Mouse (Mus musculus) MN1 (cell line): ENCODE data around the gene Ttc24.

Experiments used
- DNase-seq: peaks from one replicate; pipeline ENCODE4 v3.0.0-alpha.2; 2016; ENCODE audit warnings: low spot score

Gene Ttc24

DNA sequence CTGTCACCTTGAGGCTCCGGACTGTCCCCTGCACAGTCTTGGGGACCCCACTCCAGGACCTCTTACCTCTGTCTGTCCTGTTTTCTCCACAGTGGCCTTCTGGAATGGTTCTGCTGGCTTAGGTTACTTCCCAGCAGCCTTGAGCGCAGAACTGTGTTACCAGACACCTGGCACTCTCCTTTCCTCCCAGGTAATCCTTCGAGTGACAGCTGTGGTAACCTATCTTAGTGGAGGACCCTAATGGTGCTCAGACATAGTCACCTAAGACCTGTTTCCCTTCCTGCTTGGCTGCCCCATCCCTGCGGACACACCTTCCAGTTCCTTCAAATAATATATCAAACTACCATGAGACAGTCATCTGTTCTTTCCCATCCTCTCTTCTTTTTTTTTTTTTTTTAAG, at the start of gene Ttc24:
Ttc24 (minus strand) TSS at position 101 of the 400 bp plus-strand sequence.
- no peak for DNase-seq

- no peak for DNase-seq
Measured at GRCm38 (mm10) chr3:88127636-88128035, 49.5 kb upstream of the Ttc24 start.

DNA sequence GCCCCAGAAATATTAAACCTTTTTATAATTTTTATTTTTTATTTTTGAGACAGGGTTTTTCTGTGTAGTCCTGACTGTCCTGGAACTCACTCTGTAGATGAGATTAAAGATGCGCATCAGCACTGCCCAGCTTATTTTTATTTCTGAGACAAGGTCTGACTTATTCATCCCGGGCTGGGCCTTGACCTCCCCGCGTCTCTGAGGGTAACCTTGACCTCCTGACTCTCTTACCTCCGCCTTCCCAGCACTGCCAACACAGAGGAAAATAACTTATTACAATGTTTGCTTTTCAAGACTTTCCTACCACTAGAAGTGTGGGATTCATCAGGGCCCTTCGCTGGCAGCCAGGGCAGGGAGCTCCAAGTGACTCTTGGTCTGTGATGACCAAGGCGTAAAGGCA, 48.1 kb upstream of the Ttc24 start:
- DNase-seq, result no peak

- DNase-seq, result no peak
Measured at GRCm38 (mm10) chr3:88125195-88125594, 47.1 kb upstream of the Ttc24 start.

DNA sequence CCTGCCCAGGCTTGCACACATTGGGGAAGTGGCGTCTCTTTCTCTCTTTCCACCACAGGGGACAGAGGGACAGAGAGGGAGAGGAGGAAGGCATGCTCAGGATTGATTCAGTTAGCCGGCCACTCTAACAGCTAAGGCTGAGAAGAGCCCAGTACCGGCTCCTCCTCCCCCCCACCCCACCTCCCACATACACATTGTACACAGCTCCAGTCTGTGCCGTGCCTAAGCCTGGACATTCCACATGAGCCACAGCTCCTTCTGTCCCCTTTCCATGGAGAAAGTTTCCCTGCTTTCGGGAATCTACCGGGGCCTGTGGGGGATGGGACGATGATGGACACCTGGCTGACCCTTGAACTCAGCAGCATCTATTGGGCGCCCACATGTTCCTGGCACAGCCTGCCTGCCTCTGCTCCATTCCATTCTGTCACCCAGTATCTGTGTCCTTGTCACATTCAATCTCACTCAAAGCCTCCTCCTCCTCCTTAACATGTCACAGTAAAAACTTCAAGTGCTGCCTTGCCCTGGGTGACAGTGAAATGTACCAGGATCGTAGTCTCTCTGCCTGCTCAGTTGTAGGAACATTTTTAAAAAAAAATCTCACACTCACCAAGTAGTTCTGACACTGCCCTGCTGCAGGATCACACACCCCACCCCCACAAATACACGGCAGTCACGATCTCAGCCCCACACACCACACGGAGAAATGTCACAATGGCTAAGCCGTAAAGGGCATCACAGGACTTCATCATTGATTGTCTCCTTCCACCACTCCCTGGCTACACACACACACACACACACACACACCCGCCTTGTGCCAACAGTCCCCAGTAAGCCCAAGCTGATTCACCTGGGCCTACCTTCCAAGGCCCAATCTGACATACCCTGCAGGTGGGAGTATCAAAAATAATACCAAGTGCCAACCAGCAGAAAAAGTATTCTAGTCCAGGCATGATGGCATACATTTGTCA, 43.3 kb upstream of the Ttc24 start:
- no peak for DNase-seq

DNA sequence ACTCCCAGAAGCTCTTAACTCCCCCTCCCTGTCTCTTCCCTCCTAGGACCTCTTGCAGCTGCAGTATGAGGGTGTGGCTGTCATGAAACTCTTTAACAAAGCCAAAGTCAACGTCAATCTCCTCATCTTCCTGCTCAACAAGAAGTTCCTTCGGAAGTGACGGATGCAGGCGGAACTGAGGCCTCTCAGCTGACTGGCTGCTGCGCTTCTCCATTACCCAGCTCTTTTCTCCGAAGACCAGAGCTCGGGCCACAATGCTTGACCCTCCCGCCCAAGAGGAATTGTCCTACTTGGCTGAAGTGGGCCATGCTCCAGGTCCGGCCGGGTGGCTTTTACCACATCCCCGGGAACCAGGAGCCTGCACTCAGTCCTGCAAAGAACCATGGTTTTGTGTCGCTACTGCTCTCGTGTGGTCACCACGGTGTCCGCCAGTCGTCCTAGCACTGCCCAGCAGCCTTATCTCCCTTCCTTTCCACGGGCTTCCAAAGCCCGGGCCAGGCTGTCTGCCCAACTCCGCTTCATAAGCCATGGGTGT, 42.1 kb upstream of the Ttc24 start:
- no peak for DNase-seq

GRCm38 (mm10) chr3:88114396-88114795, 36.3 kb upstream of the Ttc24 start:
- DNase-seq, result no peak

DNA sequence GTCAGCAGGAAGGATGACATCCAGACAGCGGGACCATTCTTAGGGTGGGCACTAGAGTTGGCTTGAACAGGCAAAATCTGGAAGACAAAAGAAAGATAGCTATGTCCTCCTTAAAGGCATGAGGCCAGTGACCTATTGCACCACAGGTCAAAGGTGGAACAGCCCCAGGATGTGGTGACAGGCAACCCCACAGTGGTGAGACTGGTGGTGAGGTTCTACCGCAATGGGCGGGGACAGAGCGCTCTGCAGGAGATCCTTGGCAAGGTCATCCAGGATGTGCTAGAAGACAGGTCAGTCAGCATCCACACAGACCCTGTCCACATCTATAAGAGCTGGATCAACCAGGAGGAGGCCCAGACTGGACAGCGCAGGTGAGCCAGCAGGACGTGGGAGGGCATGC, 31.0 kb upstream of the Ttc24 start:
- no peak for DNase-seq

- DNase-seq, result no peak
Measured at GRCm38 (mm10) chr3:88106126-88106525, 28.0 kb upstream of the Ttc24 start.

- no peak for DNase-seq
Measured at GRCm38 (mm10) chr3:88102611-88103010, 24.5 kb upstream of the Ttc24 start.

DNA sequence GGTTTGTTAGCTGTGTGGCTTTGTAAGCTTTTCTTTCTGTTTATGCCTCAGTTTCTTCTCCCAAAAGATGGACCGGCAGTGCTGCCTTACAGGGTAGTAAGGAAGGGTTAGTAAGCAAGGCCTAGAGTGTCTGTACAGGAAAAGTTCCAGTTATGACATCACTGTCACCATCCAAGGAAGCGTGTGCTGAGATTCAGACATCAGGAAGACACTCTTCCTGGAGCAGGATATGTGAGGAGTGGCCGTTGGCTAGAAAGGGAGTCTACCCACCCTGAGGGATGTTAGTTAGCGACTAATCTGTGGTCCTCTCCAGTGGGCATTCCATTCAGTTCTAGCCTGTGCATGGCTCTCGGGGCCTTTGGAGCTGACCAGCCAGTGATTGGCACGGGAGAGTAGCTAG, 24.1 kb upstream of the Ttc24 start:
- DNase-seq, result no peak

- no peak for DNase-seq
Measured at GRCm38 (mm10) chr3:88101736-88102135, 23.6 kb upstream of the Ttc24 start.

DNA sequence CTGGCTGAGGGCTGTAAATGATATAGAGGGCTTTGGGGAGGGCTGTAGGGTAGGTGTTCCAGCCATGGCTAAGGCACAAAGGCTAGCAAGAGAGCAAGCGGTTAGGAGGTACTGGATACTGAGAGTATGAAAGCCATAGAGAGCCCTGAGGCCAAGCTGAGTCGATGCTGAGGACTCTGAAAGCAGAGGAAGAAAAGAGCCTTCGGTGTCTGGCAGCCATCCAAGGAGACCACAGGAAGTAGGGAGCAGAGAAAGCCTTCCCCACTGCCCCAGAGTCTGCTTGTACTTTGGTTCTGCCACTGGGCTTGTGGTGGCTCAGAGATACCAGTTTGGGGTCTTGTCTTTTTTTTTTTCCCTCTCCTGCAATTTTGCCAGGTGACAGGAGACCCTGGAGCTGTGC, 22.1 kb upstream of the Ttc24 start:
- no peak for DNase-seq

DNA sequence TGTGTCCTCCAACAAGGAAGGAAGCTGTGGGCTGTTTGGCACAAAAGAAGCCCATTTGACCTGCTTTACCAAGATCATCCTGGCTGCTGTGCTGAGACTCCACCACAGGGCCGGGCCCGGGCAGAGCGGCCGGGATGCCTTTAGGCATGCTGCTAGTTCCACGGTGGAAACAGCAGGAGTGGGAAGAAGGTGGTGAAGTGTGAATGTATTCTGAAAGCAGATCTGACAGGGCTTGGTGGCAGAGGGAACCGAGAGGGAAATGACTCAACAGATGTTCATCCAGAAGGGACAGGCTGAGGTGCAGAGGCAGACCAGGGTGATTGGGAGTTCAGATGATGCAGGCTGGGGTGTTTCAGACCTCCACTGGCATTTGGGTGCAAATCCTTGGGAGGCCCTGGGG, 19.6 kb upstream of the Ttc24 start:
- DNase-seq, result no peak

GRCm38 (mm10) chr3:88094126-88094525, 16.0 kb upstream of the Ttc24 start:
- no peak for DNase-seq

- DNase-seq, result no peak
Measured at GRCm38 (mm10) chr3:88090616-88091015, 12.5 kb upstream of the Ttc24 start.

- DNase-seq, result no peak
Measured at GRCm38 (mm10) chr3:88090106-88090505, 12.0 kb upstream of the Ttc24 start.

GRCm38 (mm10) chr3:88087688-88088087, 9.6 kb upstream of the Ttc24 start:
- peak; percentile 57 for DNase-seq

DNA sequence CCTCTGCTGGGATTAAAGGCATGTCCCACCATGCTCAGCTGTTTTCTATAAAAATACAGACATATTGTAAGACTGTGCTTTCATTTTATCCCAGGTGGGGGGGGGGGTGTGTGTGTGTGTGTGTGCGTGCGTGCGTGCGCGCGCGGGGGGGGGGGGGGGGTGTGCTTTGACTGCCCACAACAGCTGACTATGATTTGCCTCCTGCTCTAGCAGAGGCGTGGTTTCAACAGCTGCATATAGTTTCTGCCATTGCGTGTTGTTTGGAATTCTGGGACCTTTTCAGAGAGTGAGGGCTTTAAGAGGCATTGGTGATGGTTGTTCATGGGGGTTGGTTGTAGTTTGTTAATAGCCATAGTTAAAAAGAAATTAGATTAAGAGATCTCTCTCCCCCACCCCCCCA, 7.4 kb upstream of the Ttc24 start:
- DNase-seq, result no peak

DNA sequence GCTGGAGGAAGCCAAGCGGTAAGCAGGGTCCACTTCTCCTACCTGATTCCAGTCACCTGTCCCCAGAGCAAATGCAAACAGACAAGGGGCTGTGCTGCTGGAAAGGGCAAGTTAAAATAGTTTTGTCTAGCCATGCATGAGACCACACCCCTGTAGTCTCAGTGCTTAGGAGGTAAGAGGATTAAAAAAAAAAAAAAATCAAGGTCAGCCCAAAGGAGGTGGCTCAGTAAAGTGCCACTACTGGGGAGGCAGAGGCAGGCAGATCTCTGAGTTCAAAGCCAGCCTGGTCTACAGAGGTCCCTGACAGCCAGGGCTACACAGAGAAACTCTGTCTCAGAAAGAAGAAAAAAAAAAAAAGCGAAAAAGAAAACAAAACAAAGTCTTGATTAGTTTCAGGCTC, 5.9 kb upstream of the Ttc24 start:
- no peak for DNase-seq

DNA sequence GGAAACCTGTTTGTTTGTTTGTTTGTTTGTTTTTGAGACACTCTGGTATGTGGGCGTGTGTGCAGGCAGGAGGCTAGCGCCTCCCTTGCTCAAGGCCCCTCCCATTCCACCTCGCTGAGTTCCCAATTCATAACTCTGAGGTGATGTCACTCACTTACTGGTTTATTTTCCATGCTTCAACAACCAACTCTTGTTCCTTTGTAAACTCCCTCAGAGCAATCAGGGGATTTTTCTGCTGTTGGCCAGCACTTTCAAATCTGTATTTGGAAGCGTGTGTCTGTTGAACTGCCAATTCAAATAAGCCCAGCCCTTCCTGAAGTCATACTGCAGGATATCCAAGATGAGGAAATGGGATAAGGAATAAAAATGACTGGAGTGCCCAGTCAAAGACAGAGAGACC, 4.6 kb upstream of the Ttc24 start:
- peak; percentile 30 for DNase-seq

DNA sequence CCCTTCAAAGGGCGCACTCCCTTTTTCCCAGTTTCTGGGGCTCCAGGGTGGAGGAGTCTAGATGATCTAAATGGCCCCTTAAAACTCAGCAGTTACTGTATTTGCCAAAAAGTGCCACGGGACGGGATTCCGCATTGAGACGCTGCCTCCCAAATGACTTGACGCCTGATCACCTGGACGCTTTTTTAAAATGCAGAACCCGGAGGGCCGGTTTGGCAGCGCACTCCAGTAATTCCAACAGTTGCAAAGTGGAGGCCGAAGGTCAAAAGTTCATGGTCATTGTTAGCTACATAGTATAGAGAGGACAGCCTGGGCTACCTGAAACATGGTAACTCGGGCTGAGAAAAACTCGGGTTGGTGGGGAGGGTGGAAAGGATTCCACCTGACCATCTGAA, 4.1 kb upstream of the Ttc24 start:
- DNase-seq, result no peak

GRCm38 (mm10) chr3:88081345-88082223, 3.5 kb upstream of the Ttc24 start, which contains the start of gene Iqgap3:
Gene Iqgap3, plus strand, starts transcription at chr3:88081971.
- DNase-seq, result peak; percentile 98
